Mouse (Mus musculus): Measurements from ENCODE around the gene Ngf. TPM values are rescaled to one million over a fixed set of nuclear protein-coding genes. Genes with fewer than 3 reads are reported as not detected.
A peak's percentile ranks its signal among the peaks of the same experiment; 100 is the strongest.

Ngf gene
- polyA plus RNA-seq, 1 experiment from 2014 or later = 1.2 TPM

DNA sequence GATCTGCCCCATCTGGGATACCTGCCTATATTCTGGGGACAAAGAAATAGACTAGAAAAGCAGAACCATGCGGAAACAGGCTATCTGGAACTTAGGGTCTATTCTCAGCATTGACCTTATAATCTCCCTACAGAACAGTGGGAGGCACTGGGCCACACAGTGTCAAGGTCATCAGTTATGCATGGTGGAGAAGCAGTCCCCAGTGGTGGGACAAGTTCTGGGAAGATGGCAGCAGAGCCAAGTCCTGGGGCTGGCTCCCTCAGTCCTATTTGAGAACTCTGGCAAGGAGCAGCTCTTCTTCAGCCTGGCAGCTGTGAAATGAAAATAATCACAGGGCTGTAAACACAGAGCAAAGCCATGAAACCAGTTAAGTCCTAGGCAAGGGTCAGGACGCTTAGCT lies 54.0 kb downstream of the Ngf start:
- 82% methylated on average over 2 of the region's 2 CpGs for WGBS
- DNase-seq (ENCODE audit: low spot score) (no peak), ATAC-seq (ENCODE audit: low FRiP score) (no peak)
- H3K9ac ChIP-seq (ENCODE audit: low read depth, low read length) = no peak overlapping the region
- H3K27ac ChIP-seq (ENCODE audit: low read depth, low read length) = no peak overlapping the region
- H3K36me3 ChIP-seq (ENCODE audit: control insufficient read depth, insufficient read depth, low read length) = no peaks in the 10 kb centered on the region
- H3K27me3 ChIP-seq (ENCODE audit: control insufficient read depth, insufficient read depth, low read length) = no peaks in the 10 kb centered on the region
- no peaks in the 10 kb centered on the region for H3K9me3 ChIP-seq (ENCODE audit: control insufficient read depth, low read length)
- H3K4me1 ChIP-seq (replicated peaks; ENCODE audit: control insufficient read depth, insufficient read depth, low read length) = no peaks in the 10 kb centered on the region
- no peak overlapping the region for H3K4me2 ChIP-seq (replicated peaks; ENCODE audit: low read depth, low read length)
- no peak overlapping the region for H3K4me3 ChIP-seq (ENCODE audit: low read depth, low read length)

DNA sequence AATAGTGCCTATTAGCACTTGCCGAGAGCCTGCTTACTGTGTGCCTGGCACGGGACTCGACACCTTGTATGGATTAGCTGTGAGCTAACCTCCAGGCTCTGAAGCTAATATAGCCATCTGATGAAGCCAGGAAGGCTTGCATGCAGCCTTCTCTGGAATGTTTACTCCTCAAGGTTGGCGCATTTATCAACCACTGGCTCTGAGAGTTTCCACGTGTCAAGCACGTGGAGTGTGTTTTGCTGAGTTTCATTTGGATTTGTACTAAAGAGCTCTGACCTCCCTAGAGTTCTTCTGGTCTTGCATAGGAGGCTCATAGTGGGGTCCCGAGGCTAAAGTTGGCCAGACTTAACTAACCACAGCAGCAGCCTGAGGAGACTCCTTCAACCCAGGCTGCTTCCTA lies 55.2 kb downstream of the Ngf start:
- H3K36me3 ChIP-seq (ENCODE audit: control insufficient read depth, insufficient read depth, low read length) = no peaks in the 10 kb centered on the region
- WGBS = 76% methylated on average over 7 of the region's 7 CpGs
- no peak for ATAC-seq (ENCODE audit: low FRiP score)

DNA sequence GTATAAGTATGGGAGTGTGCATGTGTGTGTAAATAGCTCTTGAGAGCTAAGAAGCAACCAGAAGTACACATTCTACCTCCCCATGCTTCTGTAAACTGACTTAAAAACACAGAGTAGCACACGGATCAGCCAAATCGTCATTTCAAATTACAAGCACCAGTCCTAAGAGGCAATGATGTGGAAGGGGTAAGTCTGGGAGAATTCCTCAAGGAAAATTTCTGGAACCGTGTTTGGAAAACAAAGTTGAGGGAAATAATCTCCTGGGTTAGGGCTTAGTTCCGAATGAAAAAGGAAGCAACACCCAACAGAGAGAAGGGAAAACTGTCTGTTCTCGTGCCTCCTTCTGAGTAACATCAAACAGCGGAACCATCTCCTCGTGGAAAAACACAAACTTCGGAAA lies 56.1 kb downstream of the Ngf start:
- WGBS = 73% methylated on average over 8 of the region's 8 CpGs

More for the DNA sequence above, 55.2 kb downstream of the Ngf start:
- H3K27ac ChIP-seq (ENCODE audit: low read depth, low read length) = no peak overlapping the region
- no peak for DNase-seq (ENCODE audit: low spot score)
- H3K27me3 ChIP-seq (ENCODE audit: control insufficient read depth, insufficient read depth, low read length) = no peaks in the 10 kb centered on the region
- H3K4me3 ChIP-seq (ENCODE audit: low read depth, low read length) = no peak overlapping the region
- no peak overlapping the region for H3K4me2 ChIP-seq (replicated peaks; ENCODE audit: low read depth, low read length)
- no peaks in the 10 kb centered on the region for H3K9me3 ChIP-seq (ENCODE audit: control insufficient read depth, low read length)
- no peaks in the 10 kb centered on the region for H3K4me1 ChIP-seq (replicated peaks; ENCODE audit: control insufficient read depth, insufficient read depth, low read length)
- no peak overlapping the region for H3K9ac ChIP-seq (ENCODE audit: low read depth, low read length)

GRCm38 (mm10) chr3:102526481-102526880 lies 56.8 kb downstream of the Ngf start:
- ATAC-seq (ENCODE audit: low FRiP score) (no peak), DNase-seq (ENCODE audit: low spot score) (peak; percentile 24)
- no peak overlapping the region for H3K4me3 ChIP-seq (ENCODE audit: low read depth, low read length)
- H3K27ac ChIP-seq (ENCODE audit: low read depth, low read length) = no peak overlapping the region
- H3K36me3 ChIP-seq (ENCODE audit: control insufficient read depth, insufficient read depth, low read length) = no peaks in the 10 kb centered on the region
- H3K27me3 ChIP-seq (ENCODE audit: control insufficient read depth, insufficient read depth, low read length) = no peaks in the 10 kb centered on the region
- 50% methylated on average over 6 of the region's 6 CpGs for WGBS
- no peaks in the 10 kb centered on the region for H3K9me3 ChIP-seq (ENCODE audit: control insufficient read depth, low read length)
- no peak overlapping the region for H3K4me2 ChIP-seq (replicated peaks; ENCODE audit: low read depth, low read length)
- no peaks in the 10 kb centered on the region for H3K4me1 ChIP-seq (replicated peaks; ENCODE audit: control insufficient read depth, insufficient read depth, low read length)
- H3K9ac ChIP-seq (ENCODE audit: low read depth, low read length) = no peak overlapping the region

More for the DNA sequence above, 56.1 kb downstream of the Ngf start:
- H3K27ac ChIP-seq (ENCODE audit: low read depth, low read length) = no peak overlapping the region
- no peak overlapping the region for H3K9ac ChIP-seq (ENCODE audit: low read depth, low read length)
- no peaks in the 10 kb centered on the region for H3K9me3 ChIP-seq (ENCODE audit: control insufficient read depth, low read length)
- H3K4me3 ChIP-seq (ENCODE audit: low read depth, low read length) = no peak overlapping the region
- H3K27me3 ChIP-seq (ENCODE audit: control insufficient read depth, insufficient read depth, low read length) = no peaks in the 10 kb centered on the region
- no peak for DNase-seq (ENCODE audit: low spot score)
- ATAC-seq (ENCODE audit: low FRiP score) = no peak
- no peaks in the 10 kb centered on the region for H3K4me1 ChIP-seq (replicated peaks; ENCODE audit: control insufficient read depth, insufficient read depth, low read length)
- H3K4me2 ChIP-seq (replicated peaks; ENCODE audit: low read depth, low read length) = no peak overlapping the region
- no peaks in the 10 kb centered on the region for H3K36me3 ChIP-seq (ENCODE audit: control insufficient read depth, insufficient read depth, low read length)

DNA sequence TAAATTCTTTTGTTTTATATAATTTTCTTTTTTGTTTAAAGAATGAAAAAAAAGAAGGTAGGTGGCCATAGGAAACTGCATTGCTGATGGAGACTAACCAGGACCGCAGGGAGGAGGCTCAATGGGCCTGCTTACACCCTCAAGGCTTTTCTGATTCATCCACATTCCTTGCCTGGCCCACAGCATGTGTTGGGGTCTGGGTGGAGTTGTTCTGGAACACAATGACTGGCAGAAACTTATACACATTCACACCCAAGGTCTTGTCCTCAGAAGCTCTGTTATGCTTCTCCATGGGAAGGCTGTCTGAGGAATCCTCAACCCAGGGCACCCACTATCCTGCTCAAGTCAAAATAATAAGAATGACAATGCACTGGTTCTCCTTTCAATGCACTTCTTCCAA lies 65.0 kb downstream of the Ngf start:
- Histone ChIP-seq H3K27ac (ENCODE audit: low read depth, low read length) (no peak overlapping the region), H3K9me3 (ENCODE audit: control insufficient read depth, low read length) (no peaks in the 10 kb centered on the region), H3K9ac (ENCODE audit: low read depth, low read length) (no peak overlapping the region), H3K4me3 (ENCODE audit: low read depth, low read length) (no peak overlapping the region), H3K36me3 (ENCODE audit: control insufficient read depth, insufficient read depth, low read length) (no peaks in the 10 kb centered on the region), H3K4me1 (replicated peaks; ENCODE audit: control insufficient read depth, insufficient read depth, low read length) (no peaks in the 10 kb centered on the region), H3K27me3 (ENCODE audit: control insufficient read depth, insufficient read depth, low read length) (no peaks in the 10 kb centered on the region), H3K4me2 (replicated peaks; ENCODE audit: low read depth, low read length) (no peak overlapping the region)
- DNase-seq (ENCODE audit: low spot score) (no peak), ATAC-seq (ENCODE audit: low FRiP score) (no peak)
- 83% methylated on average over 1 of the region's 1 CpGs for WGBS

DNA sequence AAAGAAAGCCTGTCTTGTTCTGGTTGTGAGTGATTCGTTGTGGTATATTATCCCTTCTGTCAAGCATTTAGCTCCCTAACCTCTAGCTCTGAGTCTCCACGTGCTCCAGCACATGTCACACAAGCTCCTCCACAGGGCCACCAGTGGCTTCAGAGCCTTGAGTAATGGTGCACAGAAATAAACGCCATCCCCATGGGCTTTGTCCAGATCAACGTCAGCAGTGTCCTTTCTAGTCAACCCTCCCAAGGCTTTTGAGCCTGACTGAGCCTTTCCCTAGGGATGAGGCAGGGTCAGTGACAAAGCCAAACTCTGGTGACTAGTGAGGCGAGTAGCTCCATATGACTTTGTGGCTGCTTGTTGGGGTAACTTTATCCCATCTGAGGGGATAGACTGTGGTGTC lies 73.9 kb downstream of the Ngf start:
- Histone ChIP-seq H3K4me1 (replicated peaks; ENCODE audit: control insufficient read depth, insufficient read depth, low read length) (no peaks in the 10 kb centered on the region), H3K9me3 (ENCODE audit: control insufficient read depth, low read length) (no peaks in the 10 kb centered on the region), H3K9ac (ENCODE audit: low read depth, low read length) (no peak overlapping the region), H3K27me3 (ENCODE audit: control insufficient read depth, insufficient read depth, low read length) (no peaks in the 10 kb centered on the region), H3K27ac (ENCODE audit: low read depth, low read length) (no peak overlapping the region), H3K36me3 (ENCODE audit: control insufficient read depth, insufficient read depth, low read length) (no peaks in the 10 kb centered on the region), H3K4me3 (ENCODE audit: low read depth, low read length) (no peak overlapping the region), H3K4me2 (replicated peaks; ENCODE audit: low read depth, low read length) (no peak overlapping the region)
- ATAC-seq (ENCODE audit: low FRiP score) (no peak), DNase-seq (ENCODE audit: low spot score) (no peak)
- WGBS = 60% methylated on average over 5 of the region's 5 CpGs

GRCm38 (mm10) chr3:102547536-102547935 lies 77.8 kb downstream of the Ngf start:
- no peak for DNase-seq (ENCODE audit: low spot score)
- no peak overlapping the region for H3K9ac ChIP-seq (ENCODE audit: low read depth, low read length)
- 92% methylated on average over 5 of the region's 5 CpGs for WGBS
- H3K4me2 ChIP-seq (replicated peaks; ENCODE audit: low read depth, low read length) = no peak overlapping the region
- H3K27ac ChIP-seq (ENCODE audit: low read depth, low read length) = no peak overlapping the region
- no peak for ATAC-seq (ENCODE audit: low FRiP score)
- H3K36me3 ChIP-seq (ENCODE audit: control insufficient read depth, insufficient read depth, low read length) = no peaks in the 10 kb centered on the region
- H3K4me3 ChIP-seq (ENCODE audit: low read depth, low read length) = no peak overlapping the region
- no peaks in the 10 kb centered on the region for H3K9me3 ChIP-seq (ENCODE audit: control insufficient read depth, low read length)
- no peaks in the 10 kb centered on the region for H3K27me3 ChIP-seq (ENCODE audit: control insufficient read depth, insufficient read depth, low read length)
- H3K4me1 ChIP-seq (replicated peaks; ENCODE audit: control insufficient read depth, insufficient read depth, low read length) = no peaks in the 10 kb centered on the region

- WGBS = 82% methylated on average over 6 of the region's 6 CpGs
- ATAC-seq (ENCODE audit: low FRiP score) = no peak
- no peaks in the 10 kb centered on the region for H3K27me3 ChIP-seq (ENCODE audit: control insufficient read depth, insufficient read depth, low read length)
- H3K4me3 ChIP-seq (ENCODE audit: low read depth, low read length) = no peak overlapping the region
- no peak for DNase-seq (ENCODE audit: low spot score)
- no peak overlapping the region for H3K4me2 ChIP-seq (replicated peaks; ENCODE audit: low read depth, low read length)
- no peaks in the 10 kb centered on the region for H3K9me3 ChIP-seq (ENCODE audit: control insufficient read depth, low read length)
- H3K4me1 ChIP-seq (replicated peaks; ENCODE audit: control insufficient read depth, insufficient read depth, low read length) = no peaks in the 10 kb centered on the region
- H3K36me3 ChIP-seq (ENCODE audit: control insufficient read depth, insufficient read depth, low read length) = no peaks in the 10 kb centered on the region
- no peak overlapping the region for H3K9ac ChIP-seq (ENCODE audit: low read depth, low read length)
- H3K27ac ChIP-seq (ENCODE audit: low read depth, low read length) = no peak overlapping the region
Measured at GRCm38 (mm10) chr3:102553935-102554670, 84.4 kb downstream of the Ngf start.

DNA sequence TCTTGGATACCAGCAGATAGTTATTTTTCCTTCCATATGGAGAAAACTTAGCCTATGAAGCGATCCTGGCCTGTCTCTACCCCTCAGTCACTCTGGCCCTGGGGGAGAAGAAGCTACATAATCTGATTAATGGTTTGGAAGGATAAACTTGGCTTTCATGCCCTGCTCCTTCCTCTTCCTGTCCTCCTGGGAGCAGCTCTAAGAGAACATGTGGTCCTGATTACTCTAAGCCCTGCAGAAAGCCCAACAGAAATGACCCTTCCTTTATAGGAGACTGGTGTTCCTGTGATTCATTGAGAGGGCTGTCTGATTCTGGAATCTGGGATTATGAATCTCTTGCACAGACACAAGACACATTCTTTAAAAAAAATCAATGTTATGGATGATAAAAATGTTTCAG lies 86.4 kb downstream of the Ngf start:
- ATAC-seq (ENCODE audit: low FRiP score) = no peak
- WGBS = 61% methylated on average over 1 of the region's 1 CpGs
- no peak for DNase-seq (ENCODE audit: low spot score)
- Histone ChIP-seq H3K9me3 (ENCODE audit: control insufficient read depth, low read length) (no peaks in the 10 kb centered on the region), H3K9ac (ENCODE audit: low read depth, low read length) (no peak overlapping the region), H3K27me3 (ENCODE audit: control insufficient read depth, insufficient read depth, low read length) (no peaks in the 10 kb centered on the region), H3K36me3 (ENCODE audit: control insufficient read depth, insufficient read depth, low read length) (no peaks in the 10 kb centered on the region), H3K4me1 (replicated peaks; ENCODE audit: control insufficient read depth, insufficient read depth, low read length) (no peaks in the 10 kb centered on the region), H3K27ac (ENCODE audit: low read depth, low read length) (no peak overlapping the region), H3K4me2 (replicated peaks; ENCODE audit: low read depth, low read length) (no peak overlapping the region), H3K4me3 (ENCODE audit: low read depth, low read length) (no peak overlapping the region)

Measured in hindbrain, embryonic 11.5 days (tissue).